Mouse (Mus musculus): Measurements from ENCODE around the gene Ninj1.

Ninj1 gene

DNA sequence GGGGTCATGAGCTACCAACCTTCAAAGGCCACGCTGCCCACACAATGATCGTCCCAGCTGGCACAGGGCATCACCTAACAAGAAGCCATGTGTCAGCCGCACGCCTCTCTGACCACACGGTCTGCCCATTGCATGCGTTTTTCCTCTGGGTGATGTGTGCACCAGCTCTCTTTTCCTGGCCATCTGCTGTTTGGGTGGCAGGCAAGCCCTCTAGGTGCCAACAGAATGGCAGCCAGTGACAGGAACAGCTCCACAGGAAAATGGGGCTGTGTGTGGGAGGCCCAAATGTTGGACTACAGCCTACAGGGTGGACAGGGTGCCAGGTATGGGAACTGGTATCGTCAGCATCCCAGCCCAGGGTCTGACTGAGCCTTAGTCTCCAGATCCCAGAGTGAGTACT is 14.9 kb upstream of the Ninj1 start:
- no peak for DNase-seq

DNA sequence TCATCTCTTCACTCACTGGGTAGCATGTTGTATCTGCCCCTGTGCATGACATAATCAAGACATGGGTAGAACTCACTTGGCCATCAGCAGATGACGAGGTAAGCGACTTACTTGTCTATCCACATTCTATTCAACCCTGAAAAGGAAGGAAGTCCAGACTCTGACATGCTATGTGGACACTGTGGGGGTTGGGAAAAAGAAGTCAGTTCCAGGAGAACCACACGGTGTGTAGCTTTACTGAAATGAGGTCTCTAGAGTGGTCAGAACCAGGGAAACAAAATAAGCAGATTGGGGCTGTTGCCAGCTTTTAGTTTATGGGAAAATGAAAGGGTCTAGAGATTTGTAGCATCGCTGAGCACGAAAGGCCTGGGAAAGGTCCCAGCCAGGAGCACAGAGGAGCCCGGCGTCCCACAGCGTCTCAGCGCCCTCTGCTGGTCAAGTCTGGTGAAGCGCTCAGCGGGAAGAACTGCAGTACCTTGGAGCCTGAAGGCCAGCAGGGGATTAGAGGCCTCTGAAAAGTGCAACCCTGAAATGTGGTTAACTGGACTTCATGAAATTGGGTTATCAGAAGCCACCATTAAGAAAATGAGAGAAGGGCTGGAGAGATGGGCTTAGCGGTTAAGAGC is 14.2 kb upstream of the Ninj1 start:
- peak; percentile 96 for DNase-seq

DNA sequence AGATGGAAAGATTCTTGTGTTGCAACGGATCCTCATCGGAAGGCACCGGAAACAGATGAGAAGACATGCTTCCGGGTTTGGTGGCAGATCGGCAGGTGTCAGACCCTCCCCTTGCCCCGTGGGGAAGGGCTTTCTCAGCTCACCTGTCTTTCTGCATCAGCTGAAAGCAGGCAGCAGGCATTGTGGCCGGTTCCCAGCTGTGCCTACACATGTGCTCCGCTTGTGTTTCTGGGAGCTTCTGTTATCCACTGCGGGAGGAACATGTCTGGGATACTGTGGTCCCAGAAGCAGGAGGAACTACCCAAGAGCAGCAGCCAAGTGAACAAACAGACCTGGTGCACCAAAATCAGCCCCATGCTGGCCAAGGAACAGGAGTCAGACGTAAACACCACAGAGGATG is 11.8 kb upstream of the Ninj1 start:
- DNase-seq = no peak

DNA sequence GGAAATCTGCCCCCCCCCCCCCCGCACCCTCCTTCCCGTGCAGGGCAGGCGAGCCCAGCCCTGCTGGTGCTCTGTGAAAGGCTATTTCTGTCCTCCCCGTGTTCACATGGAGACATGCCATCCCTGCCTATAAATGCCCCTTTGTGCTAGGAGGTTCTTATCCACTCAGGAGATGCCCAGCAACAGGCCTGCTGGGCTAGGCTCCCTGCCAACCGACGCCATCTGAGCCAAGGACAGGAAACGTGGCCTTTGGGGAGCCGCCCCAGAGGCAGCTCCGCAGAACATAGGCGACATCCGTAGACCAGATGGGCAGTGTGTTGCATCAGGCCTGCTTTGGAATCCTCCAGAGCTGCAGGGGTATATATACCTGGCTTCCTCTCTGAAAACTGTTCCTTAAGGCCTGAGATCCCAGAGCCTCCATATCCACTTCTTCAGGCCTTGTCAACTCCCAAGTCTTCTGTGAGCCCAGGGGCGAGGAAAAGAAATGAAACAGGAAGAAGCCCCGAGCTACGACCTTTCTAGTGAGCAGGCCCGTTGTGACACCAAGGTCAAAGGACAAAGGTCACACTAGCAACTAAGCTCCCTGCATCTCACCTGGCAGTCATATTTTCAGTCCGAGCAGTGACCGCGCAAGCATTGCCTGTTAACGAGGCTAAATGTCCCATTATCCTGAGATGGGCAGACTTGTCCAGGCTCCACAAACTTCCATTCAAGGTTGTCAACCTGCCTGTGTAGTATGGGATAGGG is 8.3 kb upstream of the Ninj1 start:
- DNase-seq = peak; percentile 72

DNA sequence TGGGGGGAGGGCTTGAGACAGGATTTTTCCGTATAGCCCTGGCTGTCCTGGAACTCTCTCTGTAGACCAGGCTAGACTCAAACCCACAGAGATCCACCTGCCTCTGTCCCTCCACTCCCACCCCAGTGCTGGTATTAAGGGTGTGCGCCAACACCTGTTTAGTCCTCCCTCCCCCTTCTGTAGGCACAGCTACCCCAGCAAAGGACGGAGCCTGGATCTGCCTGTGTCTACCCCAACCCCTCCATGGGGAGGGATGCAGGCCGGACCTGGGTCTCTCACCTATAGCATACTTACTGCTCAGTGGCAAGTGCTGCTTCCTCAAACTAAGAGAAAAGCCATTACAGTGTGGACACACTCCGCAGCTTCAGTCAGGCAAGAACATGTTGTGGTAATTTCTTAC is 7.0 kb upstream of the Ninj1 start:
- DNase-seq = no peak

DNA sequence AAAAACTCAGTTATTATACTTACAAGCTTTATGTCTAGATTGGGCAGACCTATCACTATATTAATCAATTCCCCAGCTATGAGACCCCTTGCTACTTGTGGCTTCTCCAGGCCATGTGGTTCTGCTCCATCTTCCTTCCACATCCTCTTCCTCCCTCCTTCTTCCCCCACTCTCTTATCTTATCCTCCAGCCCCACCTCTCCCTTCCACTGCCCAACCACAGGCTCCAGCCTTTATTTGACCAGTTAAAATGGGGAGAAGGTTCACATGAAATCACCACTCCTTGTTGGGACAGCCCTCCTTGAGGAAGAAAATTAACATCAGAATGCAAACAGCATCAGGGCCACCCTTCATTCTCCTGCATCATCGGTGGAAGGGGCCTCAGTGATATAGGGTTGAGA is 6.6 kb upstream of the Ninj1 start:
- no peak for DNase-seq

DNA sequence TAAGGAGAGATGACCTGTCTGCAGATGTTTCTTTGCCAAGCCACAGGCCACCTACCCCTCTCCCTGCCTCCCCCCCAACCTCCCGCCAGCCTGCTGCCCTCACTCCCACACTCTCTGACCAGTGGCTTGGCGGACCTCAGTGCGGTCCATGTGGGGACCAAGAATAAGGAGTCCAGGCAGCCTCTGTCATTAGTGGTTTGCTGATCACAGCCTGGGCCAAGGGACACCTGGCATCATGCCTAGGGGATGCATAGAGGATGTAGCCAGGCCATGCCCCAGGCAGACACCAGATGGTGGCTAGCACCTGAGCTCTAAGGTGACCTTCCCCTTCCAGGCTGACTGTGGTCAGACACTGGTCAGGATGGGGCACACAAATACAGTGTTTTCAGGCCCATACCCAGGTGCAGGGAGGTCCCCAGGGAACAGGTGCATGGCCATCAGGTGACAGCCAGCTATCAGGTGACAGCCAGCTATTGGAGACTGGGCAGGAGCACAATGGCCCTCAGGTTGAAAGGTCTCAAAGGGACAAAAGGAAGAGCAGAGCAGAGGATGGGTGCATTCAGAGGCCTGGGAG is 5.8 kb upstream of the Ninj1 start:
- no peak for DNase-seq

DNA sequence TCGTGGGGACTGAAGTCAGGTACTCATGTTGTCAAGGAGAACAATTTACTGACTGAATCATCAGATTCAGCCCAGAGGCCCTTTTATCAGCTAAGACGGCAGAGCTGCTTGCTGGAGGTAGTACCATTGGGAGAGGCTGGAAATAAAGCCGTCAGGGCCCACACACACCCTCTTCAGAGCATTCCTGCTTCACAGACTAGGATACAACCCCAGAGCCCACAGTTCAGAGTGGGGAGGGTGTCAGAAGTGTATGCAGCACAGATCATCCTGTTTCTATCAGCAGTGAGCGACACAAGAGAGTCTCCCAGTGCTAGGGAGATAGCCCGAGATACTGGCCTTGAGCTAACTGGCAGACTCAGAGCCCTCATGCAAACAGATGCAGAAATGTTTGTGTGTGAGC is 4.1 kb upstream of the Ninj1 start:
- DNase-seq = no peak

DNA sequence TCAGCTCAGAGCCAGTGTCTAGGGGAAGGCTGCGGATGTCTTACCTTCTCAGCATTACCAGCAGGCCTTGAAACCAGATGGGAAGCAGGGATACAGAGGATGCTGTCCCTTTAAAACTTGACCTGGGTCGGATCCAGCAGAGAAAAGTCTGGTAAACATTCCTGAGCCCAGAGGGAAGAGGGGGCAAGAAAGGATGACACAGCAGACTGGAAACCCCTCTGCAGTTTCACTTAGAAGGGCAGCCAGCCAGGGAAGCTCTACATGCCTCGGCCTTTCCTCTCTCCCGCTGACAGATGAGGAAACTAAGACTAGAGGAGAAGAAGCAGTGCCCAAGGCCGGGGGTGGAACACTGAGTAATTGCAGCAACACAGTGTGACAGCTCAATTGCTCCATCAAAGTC is 3.6 kb upstream of the Ninj1 start:
- peak; percentile 29 for DNase-seq

DNA sequence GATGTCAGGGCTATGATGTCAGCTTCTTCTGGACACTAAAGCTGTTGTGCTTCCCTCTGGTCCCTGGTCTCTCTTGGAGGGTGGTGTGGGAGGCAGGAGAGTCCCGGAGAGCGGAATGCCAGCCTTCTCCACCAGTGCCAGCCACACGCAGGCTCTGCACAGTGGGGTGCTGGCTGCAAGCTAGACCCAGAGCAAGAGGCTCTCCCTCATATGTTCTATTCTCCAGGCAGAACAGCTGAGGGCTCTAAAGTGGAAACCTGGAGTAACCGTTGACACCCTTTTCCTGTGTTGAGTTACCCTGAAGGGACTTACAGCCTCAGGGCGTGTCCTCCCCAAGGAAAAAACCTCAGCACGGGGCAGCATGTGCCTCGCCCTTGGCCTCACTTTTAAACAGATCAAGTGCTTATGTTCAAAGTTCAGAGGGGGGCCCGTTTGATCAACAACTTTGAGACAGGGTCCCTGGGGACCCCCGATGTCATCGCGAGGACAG is 442 bp upstream of the Ninj1 start:
- DNase-seq = no peak

DNA sequence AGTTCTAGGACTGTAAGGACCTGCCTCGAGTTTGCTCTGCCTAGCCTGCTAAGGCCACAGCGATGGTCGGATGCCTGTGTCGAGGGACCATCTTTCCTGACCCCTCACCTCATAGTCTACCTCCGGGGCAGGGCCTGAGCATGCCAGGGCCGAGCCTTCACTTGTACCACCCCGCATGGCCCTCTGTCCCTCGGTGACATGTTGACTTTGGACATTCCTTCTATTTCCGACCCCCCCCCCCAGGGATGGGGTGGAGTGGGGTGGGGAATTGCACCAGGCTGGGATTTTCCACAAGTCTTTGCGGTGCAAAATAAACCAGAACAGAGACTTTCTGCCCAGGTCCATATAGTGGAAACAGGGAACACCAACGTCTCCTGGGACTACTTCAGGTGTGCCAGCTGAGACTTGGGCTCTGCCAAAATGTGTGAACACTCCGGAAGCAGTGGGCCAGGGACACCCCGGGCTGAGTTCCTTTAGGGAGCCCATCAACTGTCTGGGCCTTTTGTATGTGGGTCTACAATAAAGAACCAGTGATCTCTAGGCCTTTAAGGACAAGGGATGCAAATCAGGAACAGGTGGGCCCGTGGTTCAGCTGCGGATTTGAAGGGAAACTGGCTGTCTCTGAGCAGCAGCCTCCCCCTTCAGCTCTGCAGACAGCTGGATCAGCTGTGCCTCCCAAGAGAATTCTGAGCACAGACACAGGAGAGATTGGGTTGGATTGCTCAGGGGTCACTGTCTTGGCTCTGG is 1.1 kb downstream of the Ninj1 start:
- no peak for DNase-seq

DNA sequence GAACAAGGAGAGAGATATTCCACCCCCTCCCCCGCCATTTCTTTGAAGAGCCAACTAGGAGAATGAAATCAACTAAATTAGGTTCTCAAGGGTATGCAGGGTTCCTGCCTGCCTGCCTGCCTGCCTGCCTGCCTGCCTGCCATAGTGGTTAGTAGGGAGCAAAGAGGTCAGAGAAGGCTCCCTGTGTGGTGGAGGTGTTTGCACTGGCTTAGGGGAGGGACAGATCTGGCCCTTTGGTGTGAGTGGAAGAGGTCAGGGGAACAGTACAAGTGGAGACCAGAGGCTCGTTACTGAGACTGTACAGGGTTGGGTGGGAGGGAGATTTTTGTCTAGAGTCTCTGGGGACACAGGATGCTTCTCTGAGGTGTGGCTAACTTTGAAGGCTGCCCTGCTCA is 1.7 kb downstream of the Ninj1 start:
- DNase-seq = no peak

DNA sequence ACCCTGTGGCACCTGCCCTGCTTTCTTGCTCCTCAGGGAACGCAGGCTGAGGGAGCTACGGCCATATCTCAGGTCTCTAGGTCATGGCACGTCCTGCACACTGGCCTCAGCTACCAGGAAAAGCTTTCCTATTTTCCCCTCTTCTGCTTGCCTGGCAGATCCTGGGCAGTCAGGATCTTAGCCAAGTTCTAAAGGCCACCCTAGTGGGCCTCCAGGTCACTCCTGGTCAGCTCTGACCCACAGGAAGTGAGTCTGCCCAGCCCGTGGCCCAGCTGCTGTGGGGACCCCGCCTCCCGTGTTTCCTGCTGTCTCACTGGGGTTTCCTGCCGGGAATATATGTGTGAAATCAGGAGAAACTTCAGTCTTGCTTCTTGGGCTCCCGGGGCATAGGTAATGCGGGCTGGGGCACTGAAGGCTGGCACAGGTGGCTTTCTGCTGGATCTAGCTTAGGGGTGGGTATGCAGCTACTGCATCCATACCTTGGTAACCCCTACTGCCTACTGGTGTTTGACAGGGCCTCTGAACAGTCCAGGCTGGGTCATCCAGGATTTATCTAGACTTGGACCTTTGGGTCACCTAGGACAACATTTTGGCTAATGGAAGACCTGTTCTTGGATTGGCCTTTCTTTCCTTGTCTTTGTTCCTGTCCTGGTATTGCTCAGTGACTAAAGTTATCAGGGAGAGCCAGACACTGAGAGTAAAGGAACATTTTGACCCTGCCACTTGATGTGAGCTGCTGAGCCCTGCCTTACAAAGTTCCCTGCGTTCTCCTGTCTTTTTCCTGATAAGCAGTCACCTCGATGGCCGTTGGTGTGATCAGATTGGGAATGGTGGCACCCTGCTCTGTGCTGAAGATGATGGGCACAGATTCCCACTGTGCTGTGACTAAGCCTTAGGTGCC is 2.9 kb downstream of the Ninj1 start:
- peak; percentile 64 for DNase-seq

DNA sequence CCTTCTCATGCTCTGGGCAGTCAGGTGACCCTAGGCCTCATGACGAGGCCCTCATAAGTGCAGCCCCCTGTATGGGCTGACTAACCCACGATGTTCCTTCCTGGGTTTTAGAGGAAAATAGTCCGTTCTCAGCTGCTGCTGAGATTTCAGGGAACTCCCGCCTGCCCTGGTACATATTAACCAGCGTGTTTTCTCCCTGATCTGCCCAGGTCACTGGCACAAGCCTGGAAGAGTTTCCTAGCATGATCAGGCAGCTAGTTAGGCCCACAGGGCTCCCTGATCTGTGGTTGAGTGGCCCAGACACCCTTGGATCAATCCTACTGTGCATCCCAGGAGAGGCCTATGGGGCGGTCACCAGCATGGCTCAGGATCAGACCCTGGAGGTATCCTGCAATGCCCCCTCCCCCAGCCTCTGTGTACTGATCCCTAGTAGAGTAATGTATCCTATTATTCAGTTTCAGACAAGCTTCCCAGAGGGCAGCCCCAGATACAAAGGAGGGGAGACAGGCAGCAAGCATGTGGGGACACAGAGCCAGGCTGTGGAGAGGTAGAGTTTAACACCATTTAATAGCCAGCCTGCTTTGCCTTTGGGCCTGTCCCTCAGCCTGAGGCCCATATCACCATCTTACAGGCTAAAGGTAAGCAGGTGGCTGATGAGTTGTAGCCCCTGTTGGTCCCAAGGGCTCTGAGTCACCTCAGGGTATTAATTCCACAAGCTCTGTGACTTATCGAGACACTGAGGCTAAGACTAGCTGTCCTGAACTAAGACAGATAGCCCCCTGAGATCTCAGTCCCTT is 3.8 kb downstream of the Ninj1 start:
- DNase-seq = no peak

DNA sequence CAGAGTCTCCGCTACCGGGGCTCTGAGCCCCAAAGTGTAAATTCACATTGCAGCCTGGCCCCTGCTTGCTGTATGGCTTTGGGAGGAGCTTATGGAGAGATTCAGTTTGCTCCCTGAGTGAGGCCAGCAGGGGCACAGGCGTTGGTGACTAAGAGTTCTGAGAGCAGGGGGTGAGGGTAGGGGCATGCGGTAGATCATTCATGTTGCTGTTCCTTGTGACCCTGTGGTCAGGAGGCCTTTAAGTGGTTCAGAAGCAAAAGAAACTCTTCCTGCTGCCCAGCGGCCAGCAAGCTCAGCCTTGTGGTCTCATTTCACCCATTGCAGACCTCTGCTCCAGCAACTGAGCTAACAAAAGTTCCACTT is 4.4 kb downstream of the Ninj1 start:
- no peak for DNase-seq

DNA sequence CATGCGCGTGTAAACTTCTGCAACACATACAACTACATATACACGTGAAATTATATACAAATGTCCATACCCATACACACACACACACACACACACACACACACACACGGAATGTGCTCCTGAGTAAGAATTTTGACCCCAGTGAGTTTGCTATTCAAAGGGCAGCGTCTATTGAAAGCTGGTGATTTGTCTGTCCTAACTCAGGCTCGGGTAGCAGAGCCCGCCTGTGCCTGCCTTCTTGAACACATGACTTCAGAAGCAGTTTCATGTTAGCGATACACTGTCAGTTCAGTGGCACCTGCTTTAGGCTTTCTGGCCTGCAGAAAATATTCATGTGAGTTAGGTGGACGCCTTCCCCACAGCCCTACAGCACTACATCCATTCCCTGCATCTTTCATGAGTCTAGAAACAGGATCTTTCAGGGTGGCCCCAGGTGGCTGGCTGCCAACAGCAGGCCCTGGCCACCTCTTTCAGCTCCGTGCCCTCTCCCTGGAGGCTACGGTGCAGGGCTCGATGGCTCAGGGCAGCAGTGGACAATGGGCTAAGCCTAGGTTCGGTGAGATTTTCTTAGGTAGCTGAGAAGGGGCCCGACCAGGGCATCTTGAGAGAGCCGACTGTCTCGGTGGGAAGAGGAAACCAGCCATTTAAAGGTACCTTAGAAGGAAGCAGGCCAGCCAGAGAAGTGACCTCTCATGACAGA is 5.0 kb downstream of the Ninj1 start:
- DNase-seq = no peak

DNA sequence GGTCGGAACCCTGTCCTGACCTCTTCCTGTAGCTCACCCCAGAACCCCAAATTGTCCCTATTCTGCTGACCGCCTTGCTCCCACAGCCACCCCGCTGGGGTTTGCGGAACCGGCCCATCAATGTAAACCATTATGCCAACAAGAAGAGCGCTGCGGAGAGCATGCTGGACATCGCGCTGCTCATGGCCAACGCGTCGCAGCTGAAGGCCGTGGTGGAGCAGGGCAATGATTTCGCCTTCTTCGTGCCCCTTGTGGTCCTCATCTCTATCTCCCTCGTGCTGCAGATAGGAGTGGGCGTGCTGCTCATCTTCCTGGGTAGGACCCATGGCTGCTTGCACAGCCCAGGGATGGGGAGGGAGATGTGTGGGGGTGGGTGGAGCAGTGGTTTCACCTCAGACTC is 6.4 kb downstream of the Ninj1 start:
- DNase-seq = no peak

DNA sequence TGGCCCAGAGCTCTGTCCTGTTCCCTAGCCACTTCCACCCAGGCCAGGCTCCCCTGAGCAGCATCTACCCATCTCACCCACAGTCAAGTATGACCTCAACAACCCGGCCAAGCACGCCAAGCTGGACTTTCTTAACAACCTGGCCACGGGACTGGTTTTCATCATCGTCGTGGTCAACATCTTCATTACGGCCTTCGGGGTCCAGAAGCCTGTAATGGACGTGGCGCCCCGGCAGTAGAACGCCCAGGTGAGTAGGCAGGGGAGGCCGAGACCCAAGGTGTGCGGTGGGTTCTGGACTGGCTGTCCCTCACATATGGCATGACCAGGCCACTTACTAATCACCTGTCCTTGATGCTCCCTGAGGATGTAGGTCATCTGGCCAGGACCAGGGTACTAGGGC is 7.5 kb downstream of the Ninj1 start:
- DNase-seq = no peak

DNA sequence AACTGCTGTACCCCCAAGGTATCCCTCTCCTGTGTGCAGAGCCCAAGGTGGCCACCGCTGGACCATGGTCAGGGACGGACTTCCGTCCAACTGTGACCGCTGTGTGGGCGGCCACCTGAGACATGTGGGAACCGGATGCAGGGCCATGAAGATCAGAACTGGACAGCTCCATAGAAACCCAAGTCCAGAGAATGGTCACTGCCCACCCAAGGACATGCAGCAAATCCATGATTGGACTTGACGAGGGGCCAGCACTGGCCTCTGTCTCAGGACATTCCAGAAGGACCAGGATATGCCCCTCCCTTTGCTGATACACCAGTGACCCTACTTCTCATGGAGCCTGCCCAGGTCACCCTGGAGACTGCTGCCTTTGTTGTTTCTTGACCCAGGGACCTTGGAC is 8.4 kb downstream of the Ninj1 start:
- no peak for DNase-seq

DNA sequence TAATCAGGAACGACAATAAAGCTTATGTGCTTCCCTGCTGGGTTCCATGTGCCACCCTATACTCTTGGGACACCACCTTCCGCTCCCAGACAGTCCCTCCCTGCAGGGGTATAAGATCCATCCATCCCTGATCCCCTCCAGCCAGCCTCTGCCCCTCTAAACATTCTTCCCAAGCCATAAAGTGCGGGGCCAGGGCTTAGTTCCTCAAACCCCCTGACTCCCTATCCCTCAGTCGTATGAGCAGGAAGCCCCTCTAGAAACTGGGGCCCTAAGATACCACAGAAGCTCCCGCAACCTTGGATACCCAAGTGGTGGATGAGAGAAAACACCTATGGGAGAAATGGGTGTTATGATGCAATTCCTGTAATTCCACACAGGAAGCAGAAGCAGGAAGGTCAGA is 8.9 kb downstream of the Ninj1 start:
- no peak for DNase-seq

DNA sequence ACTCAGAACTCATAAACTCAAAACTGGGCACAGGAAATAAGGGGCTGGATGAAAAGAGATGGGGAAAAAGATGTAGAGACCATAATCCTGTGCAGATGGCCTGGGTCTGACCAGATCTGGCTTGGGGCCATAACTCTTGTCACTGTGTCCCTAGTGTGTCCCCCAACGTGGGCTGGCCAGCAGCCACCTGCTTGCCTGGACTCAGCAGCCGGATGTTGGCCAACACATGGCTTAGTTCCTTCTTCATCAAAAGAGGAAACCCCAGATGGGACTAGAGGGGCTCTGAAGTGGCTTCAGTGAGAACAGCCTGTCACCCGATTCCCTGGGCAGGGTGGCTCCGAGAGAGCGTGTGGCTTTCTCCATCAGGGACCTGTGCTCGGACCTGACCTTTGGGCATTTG is 9.5 kb downstream of the Ninj1 start:
- peak; percentile 14 for DNase-seq
